Mouse (Mus musculus) neutrophil, adult 83 days (primary cell): ENCODE data around the gene Gm5725. TPM values are rescaled to one million over a fixed set of nuclear protein-coding genes. Genes with fewer than 3 reads are reported as not detected.

Experiments
- total RNA-seq, 2 experiments: library from RNA; stranded (reverse); gene quantifications; one replicate each; pipeline ENCODE4 v1.2.4; 2023

The Gm5725 gene
- not detected for total RNA-seq

GRCm38 (mm10) chr7:21844167-21844566 lies at the start of gene Gm5725:
Gene Gm5725, minus strand, starts transcription at chr7:21844267.

GRCm38 (mm10) chr7:21832051-21832450 lies 12.0 kb downstream of the Gm5725 start, which contains the start of gene Vmn1r135:
Gene Vmn1r135, plus strand, starts transcription at chr7:21832351.

GRCm38 (mm10) chr7:21796628-21797027 lies 47.4 kb downstream of the Gm5725 start, which contains the start of gene Gm4177:
Gene Gm4177, minus strand, starts transcription at chr7:21796728.

Other genes with a start within 250 kb of the Gm5725 start
- gene Vmn1r132, start 230.2 kb downstream of the Gm5725 start, total RNA-seq = not detected
- gene Gm4175, start 82.8 kb downstream of the Gm5725 start, total RNA-seq = not detected
- not detected for gene Gm4177, start 47.5 kb downstream of the Gm5725 start, total RNA-seq
- not detected for gene Vmn1r135, start 11.9 kb downstream of the Gm5725 start, total RNA-seq
- gene Gm5891, start 77.0 kb upstream of the Gm5725 start, total RNA-seq = not detected
- not detected for gene Vmn1r137, start 150.3 kb upstream of the Gm5725 start, total RNA-seq
- gene Vmn1r138, start 184.6 kb upstream of the Gm5725 start, total RNA-seq = not detected
- not detected for gene Gm6176, start 212.0 kb upstream of the Gm5725 start, total RNA-seq
- gene Vmn1r139, start 224.8 kb upstream of the Gm5725 start, total RNA-seq = not detected